Mouse (Mus musculus) MEL (cell line): ENCODE data around the gene Uqcr11. TPM values are rescaled to one million over a fixed set of nuclear protein-coding genes. Genes with fewer than 3 reads are reported as not detected.

Experiments
- DNase-seq: peaks from one replicate; pipeline ENCODE4 v3.0.0; 2011; ENCODE audit warnings: low read depth, low spot score
- H3K27ac ChIP-seq: 2 replicates; pipeline ENCODE4 v1.5.1; 2012; ENCODE audit warnings: low read depth, mild to moderate bottlenecking, control low read depth, low read length, moderate library complexity; ENCODE audit not compliant: control insufficient read depth
- H3K27me3 ChIP-seq, 2 experiments: fragments of 150-350 bp in 1 of 2; sonication (generic) in 1 of 2; 2 replicates each; pipeline ENCODE4 v1.6.1; 2012; ENCODE audit warnings: low read length in 2 of 2, mild to moderate bottlenecking in 2 of 2, improper control_type of control experiment in 1 of 2, moderate library complexity in 1 of 2; ENCODE audit not compliant: insufficient read depth in 2 of 2, control insufficient read depth in 1 of 2
- H3K36me3 ChIP-seq, 2 experiments: 2 replicates each; pipeline ENCODE4 v1.6.1; 2012 to 2014; ENCODE audit warnings: low read length in 2 of 2, improper control_type of control experiment in 1 of 2, inconsistent platforms in 1 of 2, mild to moderate bottlenecking in 1 of 2; ENCODE audit not compliant: insufficient read depth in 2 of 2, control insufficient read depth in 1 of 2
- H3K4me1 ChIP-seq, 2 experiments: fragments of 150-350 bp in 1 of 2; sonication (generic) in 1 of 2; 2 replicates each; pipeline ENCODE4 v1.6.1; 2012; ENCODE audit warnings: low read length in 2 of 2, improper control_type of control experiment in 1 of 2, mild to moderate bottlenecking in 1 of 2; ENCODE audit not compliant: insufficient read depth in 2 of 2, control insufficient read depth in 1 of 2
- H3K4me3 ChIP-seq, 2 experiments: fragments of 150-350 bp in 1 of 2; sonication (generic) in 1 of 2; 2 replicates each; pipeline ENCODE4 v1.5.1; 2012; ENCODE audit warnings: low read depth in 2 of 2, low read length in 2 of 2, mild to moderate bottlenecking in 2 of 2, moderate library complexity in 2 of 2, control low read depth in 1 of 2, improper control_type of control experiment in 1 of 2; ENCODE audit not compliant: control insufficient read depth in 1 of 2, insufficient read depth in 1 of 2
- H3K79me2 ChIP-seq: 2 replicates; pipeline ENCODE4 v1.6.1; 2012; ENCODE audit warnings: mild to moderate bottlenecking, low read length, moderate library complexity; ENCODE audit not compliant: control insufficient read depth, poor library complexity, insufficient read depth
- H3K9ac ChIP-seq: 2 replicates; pipeline ENCODE4 v1.6.1; 2012; ENCODE audit warnings: low read depth, mild to moderate bottlenecking, control low read depth, low read length, moderate library complexity; ENCODE audit not compliant: control insufficient read depth, poor library complexity, severe bottlenecking
- H3K9me3 ChIP-seq: fragments of 150-350 bp; sonication (generic); replicated peaks from 2 replicates; pipeline ENCODE4 v1.6.1; 2012; ENCODE audit warnings: mild to moderate bottlenecking, low read length, improper control_type of control experiment, moderate library complexity; ENCODE audit not compliant: insufficient read depth
- CTCF ChIP-seq, 3 experiments: IDR thresholded peaks in 2 of 3; conservative IDR thresholded peaks in 1 of 3; 2 replicates each; pipeline ENCODE4 v1.5.1; 2011 to 2012; ENCODE audit warnings: low read length in 3 of 3, low read depth in 2 of 3, mild to moderate bottlenecking in 2 of 3, improper control_type of control experiment in 1 of 3, inconsistent platforms in 1 of 3, mixed read lengths in 1 of 3, moderate library complexity in 1 of 3; ENCODE audit not compliant: control insufficient read depth in 1 of 3, insufficient read depth in 1 of 3, poor library complexity in 1 of 3, severe bottlenecking in 1 of 3
- EP300 ChIP-seq, 2 experiments: IDR thresholded peaks; 2 replicates each; pipeline ENCODE4 v1.6.1; 2011; ENCODE audit warnings: improper control_type of control experiment in 2 of 2, low read length in 2 of 2, low read depth in 1 of 2, mild to moderate bottlenecking in 1 of 2
- ETS1 ChIP-seq: IDR thresholded peaks from 2 replicates; pipeline ENCODE4 v1.6.1; 2012; ENCODE audit warnings: low read depth, mild to moderate bottlenecking, inconsistent platforms, low read length, improper control_type of control experiment, moderate library complexity
- GABPA ChIP-seq: IDR thresholded peaks from 2 replicates; pipeline ENCODE4 v1.6.1; 2012; ENCODE audit warnings: low read depth, mild to moderate bottlenecking, inconsistent platforms, low read length, improper control_type of control experiment, moderate library complexity
- GATA1 ChIP-seq: IDR thresholded peaks from 2 replicates; pipeline ENCODE4 v1.6.1; 2011; ENCODE audit warnings: low read depth, low read length, improper control_type of control experiment
- HCFC1 ChIP-seq: IDR thresholded peaks from 2 replicates; pipeline ENCODE4 v1.6.1; 2012; ENCODE audit warnings: low read depth, mild to moderate bottlenecking, inconsistent platforms, low read length, improper control_type of control experiment, moderate library complexity
- JUND ChIP-seq: IDR thresholded peaks from 2 replicates; pipeline ENCODE4 v1.6.1; 2011; ENCODE audit warnings: low read depth, mild to moderate bottlenecking, improper control_type of control experiment, low read length
- KAT2A ChIP-seq: conservative IDR thresholded peaks from 2 replicates; pipeline ENCODE4 v1.6.1; 2012; ENCODE audit warnings: low read depth, low read length, improper control_type of control experiment, inconsistent platforms
- MAFK ChIP-seq: IDR thresholded peaks from 2 replicates; pipeline ENCODE4 v1.6.1; 2011; ENCODE audit warnings: low read depth, mild to moderate bottlenecking, low read length, improper control_type of control experiment, borderline replicate concordance
- MAZ ChIP-seq: IDR thresholded peaks from 2 replicates; pipeline ENCODE4 v1.6.1; 2012; ENCODE audit warnings: low read depth, mild to moderate bottlenecking, inconsistent platforms, low read length, improper control_type of control experiment
- MEF2A ChIP-seq: IDR thresholded peaks from 2 replicates; pipeline ENCODE4 v1.6.1; 2014; ENCODE audit warnings: low read depth, mild to moderate bottlenecking, inconsistent platforms, low read length, improper control_type of control experiment; ENCODE audit not compliant: poor library complexity, insufficient replicate concordance, severe bottlenecking; ENCODE audit errors: extremely low read depth
- MXI1 ChIP-seq: IDR thresholded peaks from 2 replicates; pipeline ENCODE4 v1.6.1; 2011; ENCODE audit warnings: mild to moderate bottlenecking, low read depth, low read length, improper control_type of control experiment
- MYB ChIP-seq: IDR thresholded peaks from 2 replicates; pipeline ENCODE4 v1.6.1; 2011; ENCODE audit warnings: mild to moderate bottlenecking, low read depth, low read length, improper control_type of control experiment
- MYC ChIP-seq: IDR thresholded peaks from 2 replicates; pipeline ENCODE4 v1.6.1; 2011; ENCODE audit warnings: low read depth, mild to moderate bottlenecking, low read length, improper control_type of control experiment, moderate library complexity
- NELFE ChIP-seq: IDR thresholded peaks from 2 replicates; pipeline ENCODE4 v1.6.1; 2011; ENCODE audit warnings: low read depth, low read length, improper control_type of control experiment
- POLR2A ChIP-seq, 2 experiments: IDR thresholded peaks; 2 replicates each; pipeline ENCODE4 v1.6.1; 2011 to 2012; ENCODE audit warnings: low read length in 2 of 2, mild to moderate bottlenecking in 2 of 2, control low read depth in 1 of 2, improper control_type of control experiment in 1 of 2, low read depth in 1 of 2, moderate library complexity in 1 of 2; ENCODE audit not compliant: control insufficient read depth in 1 of 2, insufficient read depth in 1 of 2, poor library complexity in 1 of 2
- POLR2AphosphoS5 ChIP-seq: IDR thresholded peaks from 2 replicates; pipeline ENCODE4 v1.6.1; 2012; ENCODE audit warnings: low read depth, borderline replicate concordance, mild to moderate bottlenecking, inconsistent platforms, low read length, moderate library complexity, mixed read lengths
- RAD21 ChIP-seq: IDR thresholded peaks from 2 replicates; pipeline ENCODE4 v1.6.1; 2011; ENCODE audit warnings: mild to moderate bottlenecking, low read depth, low read length, improper control_type of control experiment
- RCOR1 ChIP-seq: IDR thresholded peaks from 2 replicates; pipeline ENCODE4 v1.6.1; 2012; ENCODE audit warnings: low read depth, mild to moderate bottlenecking, inconsistent platforms, low read length, improper control_type of control experiment
- SIN3A ChIP-seq: IDR thresholded peaks from 2 replicates; pipeline ENCODE4 v1.6.1; 2012; ENCODE audit warnings: low read length, improper control_type of control experiment, inconsistent platforms
- TAL1 ChIP-seq: IDR thresholded peaks from 2 replicates; pipeline ENCODE4 v1.6.1; 2012; ENCODE audit warnings: mild to moderate bottlenecking, inconsistent platforms, low read length, moderate library complexity, mixed read lengths
- TBP ChIP-seq: IDR thresholded peaks from 2 replicates; pipeline ENCODE4 v1.8.0; 2011; ENCODE audit warnings: low read depth, low read length, improper control_type of control experiment
- UBTF ChIP-seq: IDR thresholded peaks from 2 replicates; pipeline ENCODE4 v1.6.1; 2012; ENCODE audit warnings: low read depth, mild to moderate bottlenecking, inconsistent platforms, low read length, improper control_type of control experiment, moderate library complexity, borderline replicate concordance; ENCODE audit not compliant: insufficient read depth
- ZKSCAN1 ChIP-seq: IDR thresholded peaks from 2 replicates; pipeline ENCODE4 v1.6.1; 2012; ENCODE audit warnings: low read depth, mild to moderate bottlenecking, inconsistent platforms, low read length, improper control_type of control experiment, moderate library complexity
- ZMIZ1 ChIP-seq: IDR thresholded peaks from 2 replicates; pipeline ENCODE4 v1.6.1; 2012; ENCODE audit warnings: low read depth, mild to moderate bottlenecking, inconsistent platforms, low read length, improper control_type of control experiment, moderate library complexity
- ZNF384 ChIP-seq: IDR thresholded peaks from 2 replicates; pipeline ENCODE4 v1.6.1; 2012; ENCODE audit warnings: low read depth, mild to moderate bottlenecking, inconsistent platforms, low read length, improper control_type of control experiment
- polyA plus RNA-seq, 2 experiments: library from polyadenylated mRNA; stranded (reverse) in 1 of 2; unstranded in 1 of 2; fragments of >175 nt in 1 of 2; fragments of >200 nt in 1 of 2; gene quantifications; 2 replicates each; pipeline versions ENCODE4 v1.2.1 to v1.2.4; 2012; ENCODE audit warnings: low replicate concordance in 2 of 2, low read depth in 1 of 2; ENCODE audit not compliant: insufficient read length in 2 of 2, insufficient read depth in 1 of 2, missing spikeins in 1 of 2
- total RNA-seq: library from RNA; depleted of rRNA; stranded (reverse); fragments of 300-350 nt; gene quantifications from 2 replicates; pipeline ENCODE4 v1.2.3, GENCODE M21; 2012

Uqcr11 gene
- total and polyA plus RNA-seq, 3 experiments = 481 to 935 TPM; not detected in 1

DNA sequence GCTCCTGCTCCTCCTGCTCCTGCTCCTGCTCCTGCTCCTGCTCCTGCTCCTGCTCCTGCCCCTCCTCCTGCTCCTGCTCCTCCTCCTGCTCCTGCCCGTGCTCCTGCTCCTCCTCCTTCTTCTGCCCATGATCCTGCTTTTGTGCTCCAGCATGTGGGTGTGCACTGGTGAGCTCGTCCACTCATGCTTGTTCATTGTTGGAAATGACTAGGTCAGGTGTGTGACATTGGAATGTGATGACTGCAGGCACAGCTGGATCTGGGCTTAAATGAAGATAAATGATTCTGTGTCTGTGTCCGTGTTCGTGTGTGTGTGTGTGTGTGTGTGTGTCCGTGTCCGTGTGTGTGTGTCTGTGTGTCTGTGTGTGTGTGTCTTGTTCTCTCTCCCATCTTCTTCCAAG, 38.2 kb downstream of the Uqcr11 start (continued):
- no peak for TF ChIP-seq SIN3A
- TF ChIP-seq RAD21 = no peak
- no peak for TF ChIP-seq GABPA
- no peak for TF ChIP-seq MAFK
- no peak for TF ChIP-seq NELFE

DNA sequence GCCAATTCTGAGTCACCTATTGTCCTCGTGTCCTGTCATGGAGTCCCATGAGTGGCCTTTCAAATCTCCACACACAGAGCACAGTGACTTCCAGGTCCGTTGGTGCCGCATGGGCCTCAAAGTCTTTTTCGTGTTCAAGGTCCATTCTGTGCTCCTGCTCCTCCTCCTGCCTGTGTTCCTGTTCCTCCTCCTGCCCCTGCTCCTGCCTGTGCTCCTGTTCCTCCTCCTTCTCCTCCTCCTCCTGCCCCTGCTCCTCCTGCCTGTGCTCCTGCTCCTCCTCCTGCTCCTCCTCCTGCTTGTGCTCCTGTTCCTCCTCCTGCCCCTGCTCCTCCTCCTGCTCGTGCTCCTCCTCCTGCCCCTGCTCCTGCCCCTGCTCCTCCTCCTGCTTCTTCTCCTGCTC, 38.7 kb downstream of the Uqcr11 start:
- peaks cover 2% of the 10 kb centered on the region in 2 experiments; a peak in 1 of 4 replicates for H3K27me3 ChIP-seq

DNA sequence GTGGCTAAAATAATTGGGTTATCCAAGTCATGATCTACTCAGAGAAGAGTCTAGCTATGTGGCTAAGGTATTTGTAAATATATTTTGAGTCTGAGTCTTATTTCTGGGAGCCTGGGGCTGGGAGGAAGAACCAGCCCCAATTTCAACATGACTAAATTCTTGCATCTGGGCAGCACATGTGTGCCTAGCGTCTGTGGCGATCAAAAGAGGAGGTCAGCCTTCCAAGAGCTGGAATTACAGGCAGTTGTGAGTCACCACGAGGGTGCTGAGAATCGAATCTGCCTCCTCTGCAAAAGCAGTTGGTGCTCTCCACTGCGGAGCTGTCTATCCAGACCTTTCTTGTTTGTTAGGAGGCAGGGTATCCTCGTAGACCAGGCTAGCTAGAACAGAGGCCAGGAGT, 40.9 kb downstream of the Uqcr11 start:
- no peak overlapping the region for H3K27ac ChIP-seq
- TF ChIP-seq ZKSCAN1 (no peak), EP300 (IDR thresholded peaks at IDR 0.05; ENCODE audit: low read depth in 1 of 2, low read length in 2 of 2) (no peak), MYC (no peak), MEF2A (no peak), TBP (no peak), MXI1 (no peak), ZMIZ1 (no peak), POLR2A (IDR thresholded peaks at IDR 0.05; ENCODE audit: control insufficient read depth in 1 of 2, insufficient read depth in 1 of 2, low read depth in 1 of 2, low read length in 2 of 2, poor library complexity in 1 of 2) (no peak), GATA1 (no peak), RCOR1 (no peak)
- H3K9me3 ChIP-seq = no peaks in the 10 kb centered on the region
- H3K27me3 ChIP-seq = peaks cover 2% of the 10 kb centered on the region in 2 experiments; a peak in 1 of 4 replicates
- H3K9ac ChIP-seq = no peak overlapping the region
- DNase-seq = no peak
- no peaks in the 10 kb centered on the region for H3K79me2 ChIP-seq
- H3K36me3 ChIP-seq = no peaks in the 10 kb centered on the region
- no peak overlapping the region for H3K4me3 ChIP-seq
- no peaks in the 10 kb centered on the region for H3K4me1 ChIP-seq

More for the DNA sequence above, 38.7 kb downstream of the Uqcr11 start:
- Histone ChIP-seq H3K9ac (no peak overlapping the region), H3K36me3 (no peaks in the 10 kb centered on the region), H3K27ac (no peak overlapping the region), H3K4me1 (peaks cover 0 to 7% of the 10 kb centered on the region in 2 experiments; a peak in 1 of 4 replicates), H3K4me3 (no peak overlapping the region), H3K79me2 (no peaks in the 10 kb centered on the region), H3K9me3 (no peaks in the 10 kb centered on the region)
- no peak for TF ChIP-seq MYC
- TF ChIP-seq TAL1 = no peak
- no peak for TF ChIP-seq POLR2AphosphoS5
- TF ChIP-seq TBP = no peak
- TF ChIP-seq MYB = no peak
- TF ChIP-seq RCOR1 = no peak
- TF ChIP-seq CTCF (IDR thresholded peaks at IDR 0.05 in 2 of 3, conservative IDR thresholded peaks at IDR 0.05 in 1 of 3; ENCODE audit: control insufficient read depth in 1 of 3, insufficient read depth in 1 of 3, low read depth in 2 of 3, low read length in 3 of 3, poor library complexity in 1 of 3, severe bottlenecking in 1 of 3) = no peak
- no peak for TF ChIP-seq ZNF384
- no peak for TF ChIP-seq ETS1
- TF ChIP-seq MAZ = no peak
- TF ChIP-seq RAD21 = no peak
- no peak for TF ChIP-seq UBTF
- TF ChIP-seq KAT2A = no peak
- no peak for TF ChIP-seq SIN3A
- TF ChIP-seq GATA1 = no peak
- no peak for TF ChIP-seq JUND
- no peak for TF ChIP-seq HCFC1
- no peak for DNase-seq
